18 mouse cellular contexts compared by ENCODE assay signal in genomic region chr1:111242814-111243213, GRCm38 (mm10).
"Had no signal": no experiment of that assay in that cellular context is flagged by ENCODE, and none has a peak within 500 bp of the region (broad histone marks: within the 10 kb centered on the region; RNA-seq: fewer than 3 reads in every experiment).

No protein-coding gene starts in this region.

- H3K27ac ChIP-seq: liver, embryonic 13.5 days; liver, embryonic 15.5 days; lung, embryonic 15.5 days; macrophage; neural tube, embryonic 12.5 days; stomach, embryonic 15.5 days; stomach, postnatal 0 days had no signal

- H3K9ac ChIP-seq: liver, embryonic 13.5 days; liver, embryonic 15.5 days; liver, postnatal 0 days; lung, embryonic 15.5 days; neural tube, embryonic 12.5 days; stomach, embryonic 15.5 days had no signal

- H3K4me1 ChIP-seq: liver, embryonic 13.5 days; liver, embryonic 15.5 days; lung, embryonic 15.5 days; megakaryocyte, embryonic 14.5 days; neural tube, embryonic 12.5 days; stomach, embryonic 15.5 days had no signal

- ATAC-seq: liver, postnatal 0 days; lung, postnatal 0 days had no signal

- H3K27me3 ChIP-seq: liver, embryonic 13.5 days; liver, embryonic 15.5 days; lung, embryonic 15.5 days; megakaryocyte, embryonic 14.5 days; neural tube, embryonic 12.5 days; stomach, embryonic 15.5 days had no signal

- H3K4me3 ChIP-seq: liver, embryonic 13.5 days; liver, embryonic 15.5 days; lung, embryonic 15.5 days; megakaryocyte, embryonic 14.5 days; neural tube, embryonic 12.5 days; stomach, embryonic 15.5 days had no signal

- H3K9me3 ChIP-seq: liver, embryonic 13.5 days; liver, embryonic 15.5 days; lung, embryonic 15.5 days; megakaryocyte, embryonic 14.5 days; neural tube, embryonic 12.5 days; stomach, embryonic 15.5 days had no signal

- H3K4me2 ChIP-seq: liver, embryonic 13.5 days; liver, embryonic 15.5 days; lung, embryonic 15.5 days; midbrain, embryonic 11.5 days; neural tube, embryonic 12.5 days; stomach, embryonic 15.5 days had no signal

- DNase-seq: liver, embryonic 13.5 days; liver, postnatal 0 days; lung, adult 2 months; lung, postnatal 14 days; lung, postnatal 36 days; right cerebral cortex, postnatal 14 days; thymus, adult 2 months; thymus, postnatal 25 days; thymus, postnatal 4 days had no signal

- H3K36me3 ChIP-seq: liver, embryonic 13.5 days; liver, embryonic 15.5 days; lung, embryonic 15.5 days; neural tube, embryonic 12.5 days; stomach, embryonic 15.5 days had no signal
